Mouse (Mus musculus) cerebellum, adult 2 months (tissue): Measurements from ENCODE around the gene Gm11492. TPM values are rescaled to one million over a fixed set of nuclear protein-coding genes. Genes with fewer than 3 reads are reported as not detected.

Experiments
- DNase-seq, 2 experiments: peaks; one replicate each; pipeline ENCODE4 v3.0.0; 2021
- H3K27ac ChIP-seq: fragments of 200-500 bp; 2 replicates; pipeline ENCODE4 v1.5.1; 2012; ENCODE audit warnings: low read length, control low read depth, inconsistent platforms; ENCODE audit not compliant: insufficient read depth
- H3K27me3 ChIP-seq: fragments of 200-500 bp; 2 replicates; pipeline ENCODE4 v1.6.1; 2012; ENCODE audit warnings: inconsistent platforms, mild to moderate bottlenecking, low read length, moderate library complexity; ENCODE audit not compliant: control insufficient read depth, insufficient read depth
- H3K4me1 ChIP-seq: fragments of 200-500 bp; 2 replicates; pipeline ENCODE4 v1.6.1; 2011; ENCODE audit warnings: low read length; ENCODE audit not compliant: control insufficient read depth, insufficient read depth
- H3K4me3 ChIP-seq: fragments of 200-500 bp; replicated peaks from 2 replicates; pipeline ENCODE3; 2011; ENCODE audit warnings: mild to moderate bottlenecking, low read depth, low read length, control low read depth; ENCODE audit not compliant: insufficient read depth
- CTCF ChIP-seq: fragments of 200-500 bp; IDR thresholded peaks from 2 replicates; pipeline ENCODE4 v1.5.1; 2011; ENCODE audit warnings: low read depth, mild to moderate bottlenecking, control low read depth, low read length, moderate library complexity, borderline replicate concordance; ENCODE audit not compliant: insufficient read depth
- POLR2A ChIP-seq: fragments of 200-500 bp; IDR thresholded peaks from 2 replicates; pipeline ENCODE4 v1.6.1; 2011; ENCODE audit warnings: low read length, control low read depth, borderline replicate concordance; ENCODE audit not compliant: insufficient read depth
- WGBS: fragments of 180-500 bp; shearing (Covaris S2); methylation state at CpG from one replicate; pipeline ENCODE4 v1.1.7; 2018; 5-methylcytosine and 5-hydroxymethylcytosine counted together
- polyA plus RNA-seq: library from polyadenylated mRNA; depleted of rRNA; stranded (reverse); fragments of >200 nt; gene quantifications from 2 replicates; pipeline ENCODE4 v1.2.3, GENCODE M21; 2012

Gm11492 gene
- polyA plus RNA-seq, 1 experiment = not detected

GRCm38 (mm10) chr11:87597061-87597460, 30.6 kb downstream of the Gm11492 start:
- H3K4me1 ChIP-seq = peaks cover 22% of the 10 kb centered on the region
- no peak for DNase-seq
- no peaks in the 10 kb centered on the region for H3K27me3 ChIP-seq
- no peak overlapping the region for H3K4me3 ChIP-seq
- no peak overlapping the region for H3K27ac ChIP-seq
- TF ChIP-seq POLR2A = no peak
- TF ChIP-seq CTCF = no peak

- H3K27ac ChIP-seq = no peak overlapping the region
- no peak for TF ChIP-seq CTCF
- TF ChIP-seq POLR2A = no peak
- no peak for DNase-seq
- 65% methylated on average over 13 of the region's 13 CpGs for WGBS
- H3K4me3 ChIP-seq = no peak overlapping the region
- peaks cover 14% of the 10 kb centered on the region for H3K4me1 ChIP-seq
- H3K27me3 ChIP-seq = no peaks in the 10 kb centered on the region
These were observed 33.1 kb downstream of the Gm11492 start for GRCm38 (mm10) chr11:87599395-87600089.

GRCm38 (mm10) chr11:87600322-87600853, 33.9 kb downstream of the Gm11492 start:
- TF ChIP-seq POLR2A = no peak
- TF ChIP-seq CTCF = no peak
- Histone ChIP-seq H3K27me3 (no peaks in the 10 kb centered on the region), H3K27ac (no peak overlapping the region), H3K4me3 (no peak overlapping the region), H3K4me1 (peaks cover 14% of the 10 kb centered on the region)
- no peak for DNase-seq
- 67% methylated on average over 10 of the region's 10 CpGs for WGBS

- no peak overlapping the region for H3K27ac ChIP-seq
- no peaks in the 10 kb centered on the region for H3K27me3 ChIP-seq
- WGBS = 71% methylated on average over 9 of the region's 9 CpGs
- no peak for TF ChIP-seq CTCF
- TF ChIP-seq POLR2A = no peak
- DNase-seq = no peak
- peaks cover 13% of the 10 kb centered on the region for H3K4me1 ChIP-seq
- no peak overlapping the region for H3K4me3 ChIP-seq
These were observed 35.8 kb downstream of the Gm11492 start for GRCm38 (mm10) chr11:87602234-87602633.

GRCm38 (mm10) chr11:87603571-87603970, 37.1 kb downstream of the Gm11492 start:
- Histone ChIP-seq H3K27ac (no peak overlapping the region), H3K27me3 (no peaks in the 10 kb centered on the region), H3K4me3 (no peak overlapping the region), H3K4me1 (peaks cover 10% of the 10 kb centered on the region)
- no peak for TF ChIP-seq POLR2A
- TF ChIP-seq CTCF = no peak
- DNase-seq = no peak
- WGBS = 83% methylated on average over 2 of the region's 2 CpGs

- Histone ChIP-seq H3K27ac (no peak overlapping the region), H3K4me3 (no peak overlapping the region), H3K27me3 (no peaks in the 10 kb centered on the region), H3K4me1 (peaks cover 26% of the 10 kb centered on the region)
- TF ChIP-seq POLR2A (no peak), CTCF (no peak)
- WGBS = 13% methylated on average over 7 of the region's 7 CpGs
- DNase-seq = peak in 1 of 2 experiments; percentile 64
These were observed 42.8 kb downstream of the Gm11492 start for GRCm38 (mm10) chr11:87609264-87609663.

- TF ChIP-seq POLR2A = no peak
- TF ChIP-seq CTCF = no peak
- 12% methylated on average over 9 of the region's 9 CpGs for WGBS
- DNase-seq = no peak
- peaks cover 28% of the 10 kb centered on the region for H3K4me1 ChIP-seq
- H3K4me3 ChIP-seq = no peak overlapping the region
- no peak overlapping the region for H3K27ac ChIP-seq
- H3K27me3 ChIP-seq = no peaks in the 10 kb centered on the region
These were observed 45.1 kb downstream of the Gm11492 start for GRCm38 (mm10) chr11:87611547-87611946.

GRCm38 (mm10) chr11:87613972-87614371, 47.5 kb downstream of the Gm11492 start:
- 34% methylated on average over 7 of the region's 7 CpGs for WGBS
- no peak for DNase-seq
- TF ChIP-seq POLR2A = no peak
- TF ChIP-seq CTCF = no peak
- Histone ChIP-seq H3K4me3 (no peak overlapping the region), H3K27ac (no peak overlapping the region), H3K27me3 (no peaks in the 10 kb centered on the region), H3K4me1 (peaks cover 25% of the 10 kb centered on the region)
